Mouse (Mus musculus) adipose tissue, adult 10 weeks (tissue): ENCODE results near the gene Agap1. TPM values are rescaled to one million over a fixed set of nuclear protein-coding genes. Genes with fewer than 3 reads are reported as not detected.

Source experiments
- polyA plus RNA-seq: library from polyadenylated mRNA; stranded (reverse); fragments of 350-450 nt; fragmentation: Illumina TruSeq; extraction: RNeasy Lipid Tissue Mini Kit (QIAGEN cat#74804); gene quantifications from one replicate; pipeline ENCODE4 v1.2.3, GENCODE M21; 2014; ENCODE audit warnings: low read depth, low replicate concordance

The Agap1 gene
- 14.0 TPM for polyA plus RNA-seq

GRCm38 (mm10) chr1:89454196-89455123 is at the start of gene Agap1:
Gene Agap1, plus strand, starts transcription at chr1:89454806.

GRCm38 (mm10) chr1:89931120-89931519 is 476.5 kb downstream of the Agap1 start, which contains the start of gene Gbx2:
Gene Gbx2, minus strand, starts transcription at chr1:89931179.

